Mouse (Mus musculus): Measurements from ENCODE around the gene Mxd1. TPM values are rescaled to one million over a fixed set of nuclear protein-coding genes. Genes with fewer than 3 reads are reported as not detected.
A peak's percentile ranks its signal among the peaks of the same experiment; 100 is the strongest.

Mxd1 gene
- polyA plus RNA-seq, 1 experiment from 2014 or later = 19.5 TPM

DNA sequence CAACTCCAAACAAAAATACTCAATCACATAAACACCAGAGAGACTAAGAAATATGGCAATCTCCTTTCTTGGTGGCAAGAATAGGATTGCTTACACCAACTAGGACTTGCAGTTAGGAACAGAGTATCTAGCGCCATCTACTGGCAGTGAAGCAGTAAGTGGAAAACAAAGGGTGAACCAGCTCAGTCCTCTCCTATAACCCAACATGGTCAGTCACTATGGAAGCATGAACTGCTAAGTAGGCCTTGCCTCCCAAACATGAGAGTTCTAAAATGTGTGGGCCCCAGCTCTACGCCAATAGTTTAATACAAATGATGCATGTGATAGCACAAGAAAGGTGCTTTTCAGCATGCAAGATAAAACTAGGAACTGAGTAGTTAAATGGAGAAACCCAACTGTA, 1.9 kb upstream of the Mxd1 start:
- Histone ChIP-seq H3K36me3 (ENCODE audit: poor library complexity, severe bottlenecking) (peaks cover 48% of the 10 kb centered on the region), H3K4me1 (peaks cover 28% of the 10 kb centered on the region), H3K9me3 (replicated peaks) (no peaks in the 10 kb centered on the region), H3K27ac (no peak overlapping the region), H3K4me3 (no peak overlapping the region), H3K9ac (no peak overlapping the region), H3K27me3 (no peaks in the 10 kb centered on the region), H3K4me2 (no peak overlapping the region)
- 19% methylated on average over 2 of the region's 2 CpGs for WGBS
- no peak for ATAC-seq

DNA sequence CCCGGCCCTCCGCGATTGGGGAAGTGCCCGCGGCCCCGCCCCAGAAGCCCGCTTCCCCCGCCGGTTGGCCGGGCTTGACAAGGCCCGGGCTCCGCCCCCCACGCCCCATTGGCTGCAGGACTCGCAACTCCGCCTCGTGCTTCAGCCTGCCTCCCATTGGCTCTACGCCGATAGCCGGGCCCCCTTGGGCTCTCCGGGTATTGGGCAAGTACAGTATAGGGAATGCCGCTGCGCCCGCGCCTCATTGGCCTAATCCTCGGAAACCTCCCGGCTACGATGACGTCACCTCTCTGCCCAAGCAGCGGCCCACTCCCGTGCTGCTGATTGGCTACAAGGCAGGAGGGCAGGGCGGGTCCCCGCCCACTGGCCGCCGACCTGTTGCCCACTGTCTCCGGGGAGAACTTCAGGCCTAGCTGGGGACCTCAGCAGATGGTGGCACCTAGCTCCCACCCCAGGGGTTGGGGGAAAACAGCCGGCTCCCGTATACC, 323 bp upstream of the Mxd1 start:
- 0% methylated on average over 31 of the region's 37 CpGs for WGBS

DNA sequence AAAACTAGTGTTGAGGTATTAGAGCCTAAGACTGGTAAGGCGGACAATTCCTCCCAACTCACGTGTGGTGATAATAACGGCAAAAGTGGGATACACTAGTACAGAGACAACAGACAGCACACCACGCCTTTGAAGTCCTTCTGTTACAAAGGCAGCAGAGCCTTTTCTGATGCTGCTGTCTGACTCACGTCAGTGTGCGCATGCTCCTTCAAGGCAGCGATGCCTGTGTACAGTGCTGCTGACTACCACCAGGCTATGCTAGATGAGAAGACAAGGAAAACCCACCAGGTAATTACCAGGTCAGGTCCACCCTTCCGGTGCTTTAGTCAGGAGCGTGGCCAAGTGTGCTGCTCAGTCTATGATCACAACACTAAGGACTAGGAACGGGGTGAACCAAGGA, 1.9 kb downstream of the Mxd1 start:
- peak overlapping the region; percentile 96; the same call in 1 of the 2 replicates for H3K4me2 ChIP-seq

More for the DNA sequence above, 323 bp upstream of the Mxd1 start:
- Histone ChIP-seq H3K9me3 (replicated peaks) (no peaks in the 10 kb centered on the region), H3K4me1 (peaks cover 28% of the 10 kb centered on the region), H3K4me3 (peak overlapping the region; percentile 90), H3K4me2 (peak overlapping the region; percentile 96), H3K27me3 (no peaks in the 10 kb centered on the region), H3K27ac (peak overlapping the region; percentile 2; the same call in 1 of the 2 replicates), H3K36me3 (ENCODE audit: poor library complexity, severe bottlenecking) (peaks cover 40% of the 10 kb centered on the region), H3K9ac (peak overlapping the region; percentile 40)
- peak; percentile 100 for ATAC-seq

DNA sequence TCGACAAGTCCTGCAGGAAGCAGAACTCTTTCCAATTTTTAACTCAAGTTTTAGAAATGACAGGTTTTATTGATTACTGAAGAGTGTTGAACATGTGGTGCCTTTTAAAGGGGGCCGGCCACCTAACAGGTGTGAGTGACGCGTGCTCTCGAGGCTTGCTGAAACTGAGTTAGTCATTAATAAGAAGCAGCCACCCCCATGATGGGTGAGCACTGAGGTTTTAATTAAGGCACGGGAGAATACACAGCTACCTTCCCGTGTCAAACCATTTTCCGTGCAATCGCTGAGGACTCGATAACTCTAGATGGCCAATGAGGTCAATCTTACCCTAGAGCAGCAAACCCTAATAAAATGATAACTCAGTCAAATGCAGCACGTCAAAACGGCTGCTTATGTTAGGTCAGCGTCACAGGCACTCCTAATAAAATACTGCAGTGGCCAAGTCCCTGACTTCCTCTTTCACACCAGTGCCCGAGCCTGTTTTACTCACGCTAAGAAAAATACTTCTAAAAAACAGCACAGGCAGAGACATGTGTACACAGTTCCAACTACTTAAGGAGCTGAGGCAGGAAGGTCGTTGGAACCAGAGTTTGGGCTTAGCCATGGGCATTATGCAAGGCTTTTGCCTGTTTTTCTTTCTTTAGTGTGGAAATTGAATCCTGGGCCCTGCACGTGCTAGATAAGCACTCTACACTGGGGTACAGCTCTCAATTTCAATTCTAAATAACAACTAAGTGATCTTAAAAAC, 3.2 kb downstream of the Mxd1 start:
- no peak overlapping the region for H3K27ac ChIP-seq
- H3K9me3 ChIP-seq (replicated peaks) = no peaks in the 10 kb centered on the region
- WGBS = 90% methylated on average over 17 of the region's 17 CpGs
- no peak overlapping the region for H3K4me3 ChIP-seq
- no peak overlapping the region for H3K9ac ChIP-seq
- H3K36me3 ChIP-seq (ENCODE audit: poor library complexity, severe bottlenecking) = peaks cover 48% of the 10 kb centered on the region
- ATAC-seq = no peak
- peaks cover 28% of the 10 kb centered on the region for H3K4me1 ChIP-seq
- H3K27me3 ChIP-seq = no peaks in the 10 kb centered on the region
- H3K4me2 ChIP-seq = no peak overlapping the region

More for the DNA sequence above, 1.9 kb downstream of the Mxd1 start:
- H3K9ac ChIP-seq = 0 out of 2 replicates have a peak overlapping the region, but pooled peaks have one; percentile 9
- H3K4me3 ChIP-seq = no peak overlapping the region; the same call in 1 of the 2 replicates
- no peak overlapping the region for H3K27ac ChIP-seq
- no peaks in the 10 kb centered on the region for H3K9me3 ChIP-seq (replicated peaks)
- WGBS = 91% methylated on average over 10 of the region's 10 CpGs
- H3K27me3 ChIP-seq = no peaks in the 10 kb centered on the region
- peaks cover 39% of the 10 kb centered on the region for H3K36me3 ChIP-seq (ENCODE audit: poor library complexity, severe bottlenecking)
- peaks cover 28% of the 10 kb centered on the region for H3K4me1 ChIP-seq
- no peak for ATAC-seq

DNA sequence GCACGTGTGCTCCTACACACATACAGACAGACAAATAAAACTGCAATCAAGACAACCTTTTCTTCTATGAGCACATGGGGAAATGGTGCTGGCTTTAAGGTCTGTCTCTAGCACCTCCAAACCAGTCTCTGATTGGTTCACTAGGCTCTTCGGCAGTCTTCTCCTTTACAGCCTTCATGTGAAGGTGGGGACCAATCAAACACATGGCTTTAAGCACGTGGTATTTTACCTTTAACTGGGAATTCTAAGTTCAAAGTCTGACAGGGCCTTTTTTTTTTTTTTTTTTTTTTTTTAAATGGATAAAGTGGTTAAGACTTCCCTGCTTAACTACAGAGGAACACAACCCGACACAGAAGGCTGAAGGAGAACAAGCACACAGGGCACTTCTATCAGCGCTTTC, 3.9 kb downstream of the Mxd1 start:
- no peak overlapping the region for H3K4me2 ChIP-seq
- H3K36me3 ChIP-seq (ENCODE audit: poor library complexity, severe bottlenecking) = peaks cover 55% of the 10 kb centered on the region
- no peak overlapping the region for H3K4me3 ChIP-seq
- 79% methylated on average over 5 of the region's 5 CpGs for WGBS
- H3K4me1 ChIP-seq = peaks cover 28% of the 10 kb centered on the region
- no peak overlapping the region for H3K27ac ChIP-seq
- H3K27me3 ChIP-seq = no peaks in the 10 kb centered on the region
- H3K9me3 ChIP-seq (replicated peaks) = no peaks in the 10 kb centered on the region
- ATAC-seq = no peak
- H3K9ac ChIP-seq = no peak overlapping the region

DNA sequence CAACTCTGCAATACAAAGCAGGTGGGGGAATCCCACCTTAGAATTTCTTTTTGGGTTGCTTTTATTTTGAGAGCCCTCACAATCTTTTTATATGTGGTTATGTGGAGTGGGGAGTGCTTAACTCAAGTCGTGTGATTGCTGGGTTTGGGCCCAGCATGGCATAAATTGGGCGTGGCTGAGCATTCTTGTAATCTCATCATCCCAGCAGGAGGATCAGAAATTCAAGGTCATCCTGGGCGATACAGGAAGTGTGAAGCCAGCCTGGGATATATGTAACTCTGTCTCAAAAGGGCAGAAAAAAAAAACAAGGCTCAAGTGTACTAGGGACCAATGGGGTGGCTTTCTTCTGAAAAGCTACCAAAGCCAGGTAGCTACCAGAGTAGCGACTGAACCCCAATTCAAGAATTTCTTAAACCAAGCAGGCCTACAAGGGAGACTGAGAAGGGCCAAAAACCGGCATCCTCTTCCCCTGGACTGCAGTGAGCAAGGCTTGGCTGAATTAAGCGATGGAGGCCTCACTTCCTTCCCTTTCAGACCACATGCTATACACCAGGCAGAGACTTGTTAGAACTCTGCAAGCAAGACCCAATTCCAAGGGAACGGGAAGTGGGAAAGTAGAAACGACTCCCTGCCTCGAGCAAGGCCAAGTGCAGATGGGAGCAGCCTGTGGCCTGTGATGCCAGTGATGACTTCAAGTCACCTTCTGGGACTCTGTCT, 8.6 kb downstream of the Mxd1 start:
- Histone ChIP-seq H3K9me3 (replicated peaks) (no peaks in the 10 kb centered on the region), H3K27ac (no peak overlapping the region), H3K9ac (no peak overlapping the region), H3K4me3 (no peak overlapping the region), H3K27me3 (no peaks in the 10 kb centered on the region), H3K4me2 (no peak overlapping the region), H3K36me3 (ENCODE audit: poor library complexity, severe bottlenecking) (peaks cover 73% of the 10 kb centered on the region), H3K4me1 (no peaks in the 10 kb centered on the region)
- ATAC-seq = no peak
- WGBS = 84% methylated on average over 9 of the region's 9 CpGs

DNA sequence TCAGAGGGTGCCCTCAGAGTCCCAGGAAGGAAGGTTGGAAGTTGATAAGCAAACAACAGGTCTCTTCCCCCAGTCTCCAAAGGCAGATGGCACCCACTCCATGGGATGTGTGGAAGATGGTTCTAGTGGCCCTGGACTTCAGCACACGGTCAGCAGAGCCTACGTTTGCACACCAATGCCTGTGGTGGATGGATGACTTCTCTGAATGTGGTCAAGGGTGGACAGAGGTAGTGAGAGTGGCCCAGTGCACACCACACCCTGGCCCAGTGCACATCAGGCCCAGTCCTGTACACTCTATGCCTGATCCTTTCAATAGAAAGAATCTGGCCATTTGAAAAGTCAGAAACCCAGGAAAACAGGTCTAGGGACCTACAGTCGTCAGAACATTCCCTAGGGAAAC, 10.5 kb downstream of the Mxd1 start:
- Histone ChIP-seq H3K4me3 (no peak overlapping the region), H3K27ac (no peak overlapping the region), H3K36me3 (ENCODE audit: poor library complexity, severe bottlenecking) (peaks cover 68% of the 10 kb centered on the region), H3K9ac (no peak overlapping the region), H3K27me3 (no peaks in the 10 kb centered on the region), H3K4me2 (no peak overlapping the region), H3K4me1 (no peaks in the 10 kb centered on the region), H3K9me3 (replicated peaks) (no peaks in the 10 kb centered on the region)
- 85% methylated on average over 3 of the region's 3 CpGs for WGBS
- no peak for ATAC-seq

DNA sequence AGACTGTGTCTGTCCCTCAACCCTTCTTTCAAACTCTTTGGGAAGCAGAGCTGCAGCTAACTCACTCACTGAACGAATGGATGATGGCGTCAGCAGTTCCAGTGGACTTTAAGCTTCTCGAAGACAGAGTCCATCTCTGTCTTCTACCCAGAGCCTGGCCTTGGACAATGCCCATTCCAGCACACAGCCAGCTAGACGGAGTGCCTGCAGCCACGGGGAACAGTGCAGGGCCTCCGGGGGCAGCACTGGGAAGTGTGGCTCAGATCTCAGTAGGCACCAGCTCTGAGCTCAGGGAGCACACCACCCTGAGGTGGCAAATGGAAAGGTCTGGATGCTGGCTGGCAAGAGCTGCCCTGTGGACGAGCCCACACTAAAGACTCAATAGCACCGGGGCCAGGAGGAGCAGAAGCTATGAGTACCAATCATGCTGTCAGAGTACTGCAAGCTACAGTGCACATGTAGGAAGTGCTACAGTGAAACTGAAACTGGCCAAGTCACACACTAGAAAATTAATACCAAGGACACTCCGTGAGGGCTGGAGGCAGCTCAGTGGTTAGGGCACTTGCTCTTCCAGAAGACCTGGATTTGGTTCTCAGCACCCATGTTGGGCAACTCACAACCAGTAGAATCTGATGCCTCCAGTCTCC, 14.6 kb downstream of the Mxd1 start:
- no peak for ATAC-seq
- Histone ChIP-seq H3K27ac (no peak overlapping the region), H3K4me2 (no peak overlapping the region), H3K4me3 (no peak overlapping the region), H3K36me3 (ENCODE audit: poor library complexity, severe bottlenecking) (peaks cover 68% of the 10 kb centered on the region), H3K4me1 (no peaks in the 10 kb centered on the region), H3K9ac (no peak overlapping the region), H3K9me3 (replicated peaks) (no peaks in the 10 kb centered on the region), H3K27me3 (no peaks in the 10 kb centered on the region)
- 82% methylated on average over 9 of the region's 9 CpGs for WGBS

DNA sequence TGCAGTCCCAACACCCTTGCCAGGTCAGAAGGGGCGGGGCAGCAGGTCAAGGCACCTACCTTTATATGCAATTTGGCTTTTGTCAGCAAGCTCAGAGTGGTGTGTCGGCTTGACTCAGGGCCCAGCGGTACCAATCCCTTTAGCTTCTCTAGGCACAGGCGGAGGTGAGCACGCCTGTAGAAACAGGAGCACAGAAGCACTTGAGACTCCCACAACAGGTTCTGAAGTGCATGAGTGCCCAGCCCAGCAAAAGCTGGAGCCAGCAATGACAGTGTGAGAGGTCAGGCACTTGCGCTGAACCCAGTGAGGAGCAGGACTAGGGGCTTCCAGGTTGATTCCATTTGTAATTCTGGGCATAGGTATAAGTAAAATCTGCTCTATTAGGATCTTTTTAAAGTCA, 15.9 kb downstream of the Mxd1 start:
- 84% methylated on average over 6 of the region's 6 CpGs for WGBS

DNA sequence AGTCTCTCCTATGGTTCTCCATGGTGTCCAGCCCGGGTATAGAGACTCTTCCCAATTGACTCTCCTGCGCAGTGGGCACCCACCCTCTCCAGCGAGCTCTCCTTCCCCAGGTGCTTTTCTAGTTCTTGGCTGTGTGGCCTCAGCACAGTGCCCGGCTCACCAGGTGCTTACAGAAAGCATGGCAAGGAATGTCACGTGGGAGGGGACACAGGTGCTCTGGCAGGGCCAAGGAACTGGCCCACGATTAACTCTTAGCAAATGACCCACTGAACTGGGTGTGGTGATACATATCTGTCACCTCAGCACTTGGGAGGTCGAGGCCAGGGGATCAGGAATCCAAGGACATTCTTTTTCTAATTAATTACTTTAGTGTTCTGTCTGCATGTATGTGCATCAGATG, 22.8 kb downstream of the Mxd1 start:
- H3K4me2 ChIP-seq = no peak overlapping the region
- H3K9me3 ChIP-seq (replicated peaks) = no peaks in the 10 kb centered on the region
- no peak overlapping the region for H3K9ac ChIP-seq
- 86% methylated on average over 7 of the region's 7 CpGs for WGBS
- H3K4me3 ChIP-seq = no peak overlapping the region
- ATAC-seq = no peak
- no peaks in the 10 kb centered on the region for H3K27me3 ChIP-seq
- no peak overlapping the region for H3K27ac ChIP-seq
- H3K4me1 ChIP-seq = no peaks in the 10 kb centered on the region
- H3K36me3 ChIP-seq (ENCODE audit: poor library complexity, severe bottlenecking) = peaks cover 29% of the 10 kb centered on the region

More for the DNA sequence above, 15.9 kb downstream of the Mxd1 start:
- Histone ChIP-seq H3K9ac (no peak overlapping the region), H3K4me1 (no peaks in the 10 kb centered on the region), H3K9me3 (replicated peaks) (no peaks in the 10 kb centered on the region), H3K27ac (no peak overlapping the region), H3K36me3 (ENCODE audit: poor library complexity, severe bottlenecking) (peaks cover 71% of the 10 kb centered on the region), H3K4me2 (no peak overlapping the region), H3K27me3 (no peaks in the 10 kb centered on the region), H3K4me3 (no peak overlapping the region)
- ATAC-seq = no peak

DNA sequence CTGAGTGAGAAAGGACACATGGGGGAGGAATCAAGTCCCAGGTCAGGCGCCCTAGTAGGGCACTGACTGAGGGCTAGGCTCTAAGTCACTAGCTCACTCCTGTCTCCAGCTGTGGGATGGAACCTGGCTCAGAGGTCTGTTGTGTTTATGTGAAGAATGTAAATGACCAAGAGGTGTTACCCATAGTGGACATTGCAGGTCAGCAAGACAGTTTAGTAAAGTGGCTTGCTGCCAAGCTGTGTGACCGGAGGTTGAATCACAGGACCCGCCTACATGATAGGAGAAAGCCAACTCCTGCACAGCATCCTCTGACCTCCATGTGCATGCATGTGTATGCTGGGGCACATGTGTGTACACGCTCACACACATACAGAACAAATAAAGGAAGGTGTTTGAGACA, 23.4 kb downstream of the Mxd1 start:
- WGBS = 83% methylated on average over 4 of the region's 4 CpGs
- H3K36me3 ChIP-seq (ENCODE audit: poor library complexity, severe bottlenecking) = peaks cover 23% of the 10 kb centered on the region
- no peaks in the 10 kb centered on the region for H3K4me1 ChIP-seq
- no peaks in the 10 kb centered on the region for H3K9me3 ChIP-seq (replicated peaks)
- ATAC-seq = no peak
- no peak overlapping the region for H3K4me2 ChIP-seq
- H3K27ac ChIP-seq = no peak overlapping the region
- H3K9ac ChIP-seq = no peak overlapping the region
- H3K4me3 ChIP-seq = no peak overlapping the region
- H3K27me3 ChIP-seq = no peaks in the 10 kb centered on the region

DNA sequence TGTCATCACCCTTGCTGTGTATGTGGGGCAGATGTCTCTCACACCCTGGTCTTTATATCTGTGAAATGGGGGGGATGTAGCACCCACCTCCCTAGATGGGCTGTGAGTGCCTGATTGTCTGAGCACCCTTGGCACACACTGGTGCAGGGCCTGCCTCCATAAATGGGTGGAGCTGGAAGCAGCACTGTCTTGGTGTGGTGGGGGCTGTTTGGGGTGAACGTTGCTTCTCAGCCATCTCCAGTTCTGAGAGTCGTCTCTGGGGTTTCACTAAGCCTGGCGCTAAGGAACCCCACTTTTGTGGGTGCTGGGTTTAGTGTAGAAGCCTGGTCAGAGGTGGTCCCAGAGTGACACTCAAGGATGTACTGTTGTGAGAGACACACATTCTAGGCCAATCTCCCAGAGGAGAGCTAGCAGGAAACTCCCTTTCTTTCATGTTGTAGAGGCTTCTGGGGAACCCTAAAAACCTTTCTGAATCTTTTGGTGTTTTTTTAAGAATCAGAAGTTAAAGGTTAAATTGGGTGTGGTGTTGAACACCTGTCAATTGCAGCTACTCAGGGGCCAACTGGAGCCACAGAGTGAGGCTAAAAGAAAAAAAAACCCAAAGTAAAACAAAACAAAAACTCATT, 24.1 kb downstream of the Mxd1 start:
- ATAC-seq = no peak
- 91% methylated on average over 3 of the region's 3 CpGs for WGBS

More for the DNA sequence above, 24.1 kb downstream of the Mxd1 start:
- no peaks in the 10 kb centered on the region for H3K9me3 ChIP-seq (replicated peaks)
- peaks cover 17% of the 10 kb centered on the region for H3K36me3 ChIP-seq (ENCODE audit: poor library complexity, severe bottlenecking)
- H3K4me2 ChIP-seq = no peak overlapping the region
- no peak overlapping the region for H3K4me3 ChIP-seq
- H3K27me3 ChIP-seq = no peaks in the 10 kb centered on the region
- H3K27ac ChIP-seq = no peak overlapping the region
- H3K4me1 ChIP-seq = no peaks in the 10 kb centered on the region
- H3K9ac ChIP-seq = no peak overlapping the region

Measured in forebrain, embryonic 13.5 days (tissue).